Mouse (Mus musculus) lung, embryonic 14.5 days (tissue): ENCODE measurements around the gene Cdca3. TPM values are rescaled to one million over a fixed set of nuclear protein-coding genes. Genes with fewer than 3 reads are reported as not detected.
"Not testable (repeated sequence)": the region's sequence is repeated elsewhere in the genome, so short reads cannot be mapped to it uniquely, and the experiment has no call there.

Experiments
- ATAC-seq: fragments of 200-750 bp; cut with Nextera tagmentation; 2 replicates; pipeline ENCODE4 v1.8.0; 2017; ENCODE audit warnings: mild to moderate bottlenecking, moderate TSS enrichment, moderate library complexity; ENCODE audit not compliant: insufficient read depth
- DNase-seq: peaks from one replicate; pipeline ENCODE4 v3.0.0-alpha.2; 2015
- H3K27ac ChIP-seq: fragments of 300-500 bp; sonication (generic); 2 replicates; pipeline ENCODE4 v1.5.1; 2014; ENCODE audit warnings: low read depth, mild to moderate bottlenecking, moderate library complexity
- H3K27me3 ChIP-seq: fragments of 300-500 bp; sonication (generic); 2 replicates; pipeline ENCODE4 v1.6.1; 2014; ENCODE audit warnings: low read length, control low read depth; ENCODE audit not compliant: insufficient read depth
- H3K36me3 ChIP-seq: fragments of 300-500 bp; sonication (generic); 2 replicates; pipeline ENCODE4 v1.6.1; 2014; ENCODE audit warnings: control low read depth; ENCODE audit not compliant: insufficient read depth
- H3K4me1 ChIP-seq: fragments of 300-500 bp; sonication (generic); 2 replicates; pipeline ENCODE4 v1.6.1; 2014; ENCODE audit warnings: antibody characterized with exemption, control low read depth; ENCODE audit not compliant: insufficient read depth
- H3K4me2 ChIP-seq: fragments of 300-500 bp; sonication (generic); 2 replicates; pipeline ENCODE4 v1.6.1; 2014; ENCODE audit warnings: mild to moderate bottlenecking
- H3K4me3 ChIP-seq: fragments of 300-500 bp; sonication (generic); 2 replicates; pipeline ENCODE4 v1.5.1; 2014; ENCODE audit warnings: low read depth, low read length
- H3K9ac ChIP-seq: fragments of 300-500 bp; sonication (generic); 2 replicates; pipeline ENCODE4 v1.6.1; 2014
- H3K9me3 ChIP-seq: fragments of 300-500 bp; sonication (generic); 2 replicates; pipeline ENCODE4 v1.6.1; 2016; ENCODE audit warnings: low read depth, low read length, control low read depth
- CTCF ChIP-seq: IDR thresholded peaks from 2 replicates; pipeline ENCODE4 v1.5.1; 2016; ENCODE audit warnings: antibody characterized with exemption, low read depth
- WGBS: fragments of 180-500 bp; shearing (Covaris S2); extraction: QIAGEN DNeasy Blood & Tissue Kit; methylation state at CpG from one replicate; pipeline ENCODE4 v1.1.7; 2014; 5-methylcytosine and 5-hydroxymethylcytosine counted together
- polyA plus RNA-seq: library from polyadenylated mRNA; unstranded; fragments of >200 nt; fragmentation: Nextera tagmentation; extraction: Ambion mirVana; gene quantifications from 2 replicates; pipeline ENCODE4 v1.2.1, GENCODE M21; 2014

The Cdca3 gene
- polyA plus RNA-seq, 1 experiment from 2014 or later, result 204 TPM

DNA sequence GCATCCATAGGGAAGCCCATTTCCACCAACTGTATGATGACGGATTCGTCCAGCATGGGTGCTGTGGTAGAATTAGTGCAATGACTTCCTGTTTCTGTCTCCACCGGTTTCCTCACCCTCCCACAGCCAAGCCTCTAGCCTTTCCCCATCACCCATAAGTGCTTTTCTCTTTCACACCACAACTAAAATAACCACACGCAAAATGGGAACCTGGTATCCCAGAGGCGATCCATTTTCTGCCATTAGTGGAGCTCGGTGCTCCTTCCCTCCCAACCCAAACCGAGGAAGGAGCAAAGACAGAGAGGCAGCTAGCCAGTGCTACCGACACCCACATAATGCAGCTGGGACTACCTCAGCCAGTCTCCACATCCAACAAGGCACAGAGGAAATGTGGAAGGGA, 11.4 kb upstream of the Cdca3 start:
- ATAC-seq (no peak), DNase-seq (no peak)
- H3K27me3 ChIP-seq, result no peaks in the 10 kb centered on the region
- no peak for TF ChIP-seq CTCF
- H3K4me3 ChIP-seq, result no peak overlapping the region
- H3K9ac ChIP-seq, result no peak overlapping the region
- H3K27ac ChIP-seq, result no peak overlapping the region
- whole genome bisulfite sequencing, result 90% methylated on average over 8 of the region's 8 CpGs
- H3K4me1 ChIP-seq, result peaks cover 6% of the 10 kb centered on the region
- peaks cover 79% of the 10 kb centered on the region for H3K36me3 ChIP-seq
- no peak overlapping the region for H3K4me2 ChIP-seq
- H3K9me3 ChIP-seq, result no peaks in the 10 kb centered on the region

DNA sequence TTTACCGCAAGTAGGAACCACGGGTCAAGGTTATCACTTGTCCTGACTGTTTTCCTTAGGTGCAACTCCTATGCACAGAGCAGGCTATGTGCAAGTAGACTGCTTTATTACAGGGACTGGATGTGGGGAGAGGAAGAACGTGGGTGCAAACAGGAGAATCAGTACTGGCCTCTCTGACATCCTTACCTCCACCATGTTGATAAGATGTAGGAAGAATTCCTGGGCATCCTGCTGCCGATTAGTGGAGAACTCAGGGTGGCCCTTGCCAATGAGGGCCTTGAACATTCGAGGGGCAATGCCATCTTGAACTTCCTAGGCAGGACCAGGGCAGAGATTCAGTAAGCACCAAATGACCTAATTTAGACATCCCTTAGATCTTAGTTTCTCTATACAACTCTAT, 8.5 kb upstream of the Cdca3 start:
- DNase-seq (no peak), ATAC-seq (no peak)
- no peaks in the 10 kb centered on the region for H3K4me1 ChIP-seq
- TF ChIP-seq CTCF, result no peak
- H3K27ac ChIP-seq, result no peak overlapping the region
- H3K27me3 ChIP-seq, result no peaks in the 10 kb centered on the region
- peaks cover 97% of the 10 kb centered on the region for H3K36me3 ChIP-seq
- no peaks in the 10 kb centered on the region for H3K9me3 ChIP-seq
- H3K9ac ChIP-seq, result no peak overlapping the region
- H3K4me3 ChIP-seq, result no peak overlapping the region
- no peak overlapping the region for H3K4me2 ChIP-seq
- 84% methylated on average over 5 of the region's 5 CpGs for WGBS

DNA sequence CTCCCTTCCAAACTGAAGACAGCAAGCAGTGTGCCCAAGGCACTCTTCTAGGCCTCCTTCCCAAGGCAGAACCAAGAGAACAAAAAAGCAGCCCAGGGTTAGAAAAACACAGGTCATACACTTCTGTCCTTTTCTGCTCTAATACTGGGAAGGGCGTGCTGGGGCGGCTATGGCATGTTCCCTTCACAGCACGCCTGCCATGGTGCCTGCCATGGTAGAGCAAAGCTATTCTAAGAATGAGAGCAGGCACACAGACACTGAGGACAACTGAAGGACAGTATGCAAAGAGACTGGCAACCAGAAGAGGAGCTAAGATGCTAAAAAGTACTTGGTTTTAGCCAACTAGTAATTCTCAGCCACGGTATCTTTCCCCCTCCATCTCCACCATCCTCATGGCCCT, 7.3 kb upstream of the Cdca3 start:
- WGBS, result 94% methylated on average over 4 of the region's 4 CpGs
- Histone ChIP-seq H3K9ac (no peak overlapping the region), H3K4me3 (no peak overlapping the region), H3K36me3 (peaks cover 94% of the 10 kb centered on the region), H3K27ac (no peak overlapping the region), H3K27me3 (no peaks in the 10 kb centered on the region), H3K4me1 (no peaks in the 10 kb centered on the region), H3K9me3 (no peaks in the 10 kb centered on the region), H3K4me2 (no peak overlapping the region)
- DNase-seq (no peak), ATAC-seq (no peak)
- TF ChIP-seq CTCF, result no peak

DNA sequence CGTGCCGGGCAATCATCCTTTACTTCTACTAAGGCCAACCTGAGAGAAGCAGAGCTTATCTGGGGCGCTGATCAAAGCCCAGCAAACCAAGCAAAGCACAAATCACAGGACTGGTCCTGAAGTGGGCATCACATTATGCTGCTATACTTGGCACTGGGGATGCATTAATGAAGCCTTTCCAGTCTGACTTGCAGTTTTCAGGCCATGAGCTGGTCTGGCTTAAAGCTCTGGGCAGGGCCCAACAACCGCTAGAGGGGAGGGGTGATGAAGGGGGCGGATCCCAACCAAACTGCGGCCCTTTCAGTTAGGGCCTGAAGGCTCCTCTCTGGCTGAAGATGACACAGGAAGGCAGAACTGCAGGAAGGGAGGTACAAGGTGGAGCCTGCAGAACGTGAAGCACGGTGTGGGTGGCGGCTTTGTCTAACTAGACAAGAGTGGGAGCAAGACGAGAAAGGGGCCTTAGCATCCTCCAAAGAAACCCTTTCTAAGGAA, 1.2 kb upstream of the Cdca3 start:
- H3K4me3 ChIP-seq, result peak overlapping the region; percentile 80
- peak overlapping the region; percentile 34; the same call in 1 of the 2 replicates for H3K27ac ChIP-seq
- H3K9me3 ChIP-seq, result no peaks in the 10 kb centered on the region
- H3K4me2 ChIP-seq, result peak overlapping the region; percentile 80
- H3K36me3 ChIP-seq, result peaks cover 52% of the 10 kb centered on the region
- peaks cover 6% of the 10 kb centered on the region; the same call in 1 of the 2 replicates for H3K4me1 ChIP-seq
- 17% methylated on average over 10 of the region's 10 CpGs for WGBS
- TF ChIP-seq CTCF, result no peak; the same call in 1 of the 2 replicates
- DNase-seq (peak; percentile 67), ATAC-seq (no peak)
- H3K27me3 ChIP-seq, result no peaks in the 10 kb centered on the region
- H3K9ac ChIP-seq, result peak overlapping the region; percentile 51

DNA sequence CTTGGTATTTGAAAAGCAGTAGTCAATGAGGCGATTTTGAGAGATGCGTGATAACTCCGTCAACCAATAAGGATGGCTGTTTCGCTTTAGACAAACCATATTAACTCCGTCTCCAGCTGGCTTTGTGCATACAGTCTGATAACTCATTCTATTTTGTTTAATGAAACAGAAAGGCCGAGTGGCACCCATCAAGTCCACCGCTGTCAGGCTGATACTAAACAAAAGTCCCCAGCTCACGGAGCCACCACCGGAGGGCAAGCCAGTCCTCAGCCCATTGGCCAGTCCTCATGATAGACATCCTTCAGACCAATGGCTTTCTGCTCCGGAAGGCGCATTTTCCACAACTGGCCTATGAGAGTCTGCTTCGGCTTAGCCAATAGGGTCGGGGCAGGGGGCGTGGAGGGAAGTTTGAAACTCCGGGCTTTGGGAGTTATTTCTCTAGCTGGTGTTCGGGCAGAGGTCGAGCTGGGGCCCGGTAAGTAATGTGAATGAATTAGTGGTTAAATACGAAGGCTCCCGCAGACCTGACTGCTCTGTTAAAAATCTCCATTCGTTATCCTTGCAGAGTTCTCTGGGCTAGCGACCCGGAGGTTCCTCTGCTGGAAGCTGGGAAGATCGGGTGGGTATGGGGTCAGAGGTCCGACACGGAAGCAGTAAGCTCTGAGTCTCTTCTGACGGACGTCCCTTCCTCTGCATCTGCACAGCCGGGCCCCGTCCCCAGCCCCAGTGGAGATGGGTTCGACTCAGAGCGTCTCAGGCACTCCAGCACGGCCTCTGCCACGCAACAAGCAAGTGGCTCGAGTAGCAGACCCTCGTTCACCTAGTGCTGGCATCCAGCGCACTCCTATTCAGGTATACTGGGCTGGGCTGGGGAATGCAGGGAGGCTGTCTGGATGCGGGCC, 703 bp downstream of the Cdca3 start:
- peak; percentile 98 for DNase-seq
- Histone ChIP-seq H3K4me3 (peak overlapping the region; percentile 80), H3K9ac (peak overlapping the region; percentile 87), H3K4me2 (peak overlapping the region; percentile 86), H3K27ac (peak overlapping the region; percentile 92), H3K27me3 (no peaks in the 10 kb centered on the region), H3K36me3 (peaks cover 49% of the 10 kb centered on the region), H3K9me3 (no peaks in the 10 kb centered on the region), H3K4me1 (peaks cover 6% of the 10 kb centered on the region; the same call in 1 of the 2 replicates)
- peak; percentile 90 for ATAC-seq
- TF ChIP-seq CTCF, result no peak
- under 1% methylated on average over 38 of the region's 38 CpGs for WGBS

DNA sequence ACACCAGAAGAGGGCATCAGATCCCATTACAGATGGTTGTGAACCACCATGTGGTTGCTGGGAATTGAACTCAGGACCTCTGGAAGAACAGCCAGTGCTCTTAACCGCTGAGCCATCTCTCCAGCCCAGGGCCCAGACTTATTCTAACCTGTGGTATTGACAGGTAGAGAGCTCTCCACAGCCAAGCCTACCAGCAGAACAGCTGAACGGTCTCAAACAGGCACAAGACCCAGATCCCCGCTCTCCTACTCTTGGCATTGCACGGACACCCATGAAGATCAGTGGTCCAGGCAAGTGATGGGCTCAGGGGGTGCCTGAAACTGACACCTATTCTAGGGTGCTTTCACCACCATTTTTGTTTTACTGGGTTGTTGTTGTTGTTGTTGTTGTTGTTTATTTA, 1.9 kb downstream of the Cdca3 start:
- WGBS, result 91% methylated on average over 4 of the region's 4 CpGs
- H3K27me3 ChIP-seq, H3K27ac ChIP-seq, H3K9me3 ChIP-seq, DNase-seq, ATAC-seq: not testable (repeated sequence)
- Histone ChIP-seq H3K9ac (peak overlapping the region; percentile 16; the same call in 1 of the 2 replicates), H3K4me3 (peak overlapping the region; percentile 80), H3K36me3 (peaks cover 40% of the 10 kb centered on the region), H3K4me1 (peaks cover 11% of the 10 kb centered on the region; the same call in 1 of the 2 replicates), H3K4me2 (peak overlapping the region; percentile 86)

DNA sequence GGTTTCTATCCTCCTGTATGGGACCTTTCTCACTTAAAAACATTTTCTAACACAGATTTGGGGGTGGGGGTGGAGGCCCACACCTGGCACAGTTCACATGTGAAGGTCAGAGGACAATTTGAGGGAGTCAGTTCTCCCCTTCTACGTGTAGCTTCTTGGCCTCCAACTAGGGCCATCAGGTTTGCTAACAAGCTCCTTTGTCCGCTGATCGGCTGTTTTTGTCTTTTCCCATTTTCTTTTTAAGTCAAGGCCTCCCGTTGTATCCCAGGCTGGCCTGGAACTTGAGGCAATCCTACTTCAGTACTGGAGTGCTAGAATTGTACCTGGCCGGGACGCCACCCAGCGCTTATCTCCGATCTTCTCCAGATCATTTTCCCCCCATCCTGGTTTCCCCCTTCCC, 2.3 kb downstream of the Cdca3 start:
- Histone ChIP-seq H3K36me3 (peaks cover 37% of the 10 kb centered on the region), H3K27me3 (no peaks in the 10 kb centered on the region), H3K4me1 (peaks cover 12% of the 10 kb centered on the region; the same call in 1 of the 2 replicates), H3K4me3 (peak overlapping the region; percentile 80; the same call in 1 of the 2 replicates), H3K9me3 (no peaks in the 10 kb centered on the region), H3K4me2 (peak overlapping the region; percentile 86), H3K9ac (no peak overlapping the region), H3K27ac (no peak overlapping the region)
- ATAC-seq (no peak), DNase-seq (no peak)
- WGBS, result 87% methylated on average over 8 of the region's 8 CpGs
- no peak for TF ChIP-seq CTCF
